Mouse (Mus musculus) megakaryocyte, embryonic 14.5 days (primary cell): ENCODE results near the gene Ear6. TPM values are rescaled to one million over a fixed set of nuclear protein-coding genes. Genes with fewer than 3 reads are reported as not detected.

Source experiments
- H3K27me3 ChIP-seq: replicated peaks from 2 replicates; pipeline ENCODE3; 2012; ENCODE audit warnings: inconsistent platforms
- H3K36me3 ChIP-seq: replicated peaks from 2 replicates; pipeline ENCODE3; 2012; ENCODE audit warnings: low read length, inconsistent platforms, mixed read lengths
- H3K4me1 ChIP-seq: 2 replicates; pipeline ENCODE4 v1.6.1; 2012; ENCODE audit warnings: inconsistent platforms
- H3K4me3 ChIP-seq: replicated peaks from 2 replicates; pipeline ENCODE3; 2012; ENCODE audit warnings: moderate library complexity, mild to moderate bottlenecking, inconsistent platforms
- H3K9me3 ChIP-seq: 2 replicates; pipeline ENCODE4 v1.6.1; 2012; ENCODE audit warnings: inconsistent platforms
- FLI1 ChIP-seq: IDR thresholded peaks from 2 replicates; pipeline ENCODE4 v1.6.1; 2012; ENCODE audit warnings: low read length, inconsistent platforms, mixed read lengths
- GATA1 ChIP-seq: IDR thresholded peaks from 3 replicates; pipeline ENCODE4 v1.6.1; 2012; ENCODE audit warnings: mixed read lengths, low read length, inconsistent platforms, borderline replicate concordance
- polyA plus RNA-seq: library from polyadenylated mRNA; stranded (reverse); fragments of >175 nt; gene quantifications from 2 replicates; pipeline ENCODE4 v1.2.3, GENCODE M21; 2012; ENCODE audit warnings: low replicate concordance; ENCODE audit not compliant: insufficient read depth

Ear6 gene
- polyA plus RNA-seq, 1 experiment, result not detected

DNA sequence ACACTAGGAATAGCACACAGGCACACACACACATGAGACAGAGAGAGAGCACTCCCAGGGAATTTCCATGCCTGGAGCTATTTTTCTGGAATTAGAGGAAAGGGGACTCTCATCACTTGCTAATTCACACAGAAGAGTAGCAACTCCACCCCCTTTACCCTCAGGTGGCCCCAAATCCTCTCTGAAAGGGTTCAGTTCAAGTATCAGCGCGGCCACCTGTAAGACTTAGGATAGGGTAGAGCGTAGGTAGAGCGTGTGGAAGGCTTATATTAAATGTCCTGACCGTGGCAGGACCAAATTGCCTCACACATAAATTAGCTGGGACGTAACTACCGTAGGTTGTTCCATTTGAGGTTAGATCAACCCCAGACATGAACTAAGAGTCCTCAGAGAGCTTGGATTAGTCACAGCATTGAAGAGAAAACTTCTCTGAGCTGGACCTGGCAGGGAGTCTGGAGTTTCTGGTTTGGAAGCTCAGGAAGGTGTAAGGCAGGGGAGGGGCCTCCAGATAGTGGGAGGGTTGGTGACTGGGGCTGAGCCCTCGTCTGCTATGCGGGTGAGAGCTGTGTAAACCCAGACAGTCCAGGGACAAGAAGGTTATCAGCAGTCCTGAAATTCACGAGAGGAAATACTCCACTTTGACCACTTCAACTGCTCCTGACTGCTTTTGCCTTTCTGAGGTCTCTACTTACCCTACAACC is 39.7 kb downstream of the Ear6 start:
- Histone ChIP-seq H3K4me3 (no peak overlapping the region), H3K9me3 (no peaks in the 10 kb centered on the region), H3K27me3 (no peaks in the 10 kb centered on the region), H3K36me3 (peaks cover 40% of the 10 kb centered on the region), H3K4me1 (peaks cover 18% of the 10 kb centered on the region)
- TF ChIP-seq FLI1 (no peak), GATA1 (no peak)

DNA sequence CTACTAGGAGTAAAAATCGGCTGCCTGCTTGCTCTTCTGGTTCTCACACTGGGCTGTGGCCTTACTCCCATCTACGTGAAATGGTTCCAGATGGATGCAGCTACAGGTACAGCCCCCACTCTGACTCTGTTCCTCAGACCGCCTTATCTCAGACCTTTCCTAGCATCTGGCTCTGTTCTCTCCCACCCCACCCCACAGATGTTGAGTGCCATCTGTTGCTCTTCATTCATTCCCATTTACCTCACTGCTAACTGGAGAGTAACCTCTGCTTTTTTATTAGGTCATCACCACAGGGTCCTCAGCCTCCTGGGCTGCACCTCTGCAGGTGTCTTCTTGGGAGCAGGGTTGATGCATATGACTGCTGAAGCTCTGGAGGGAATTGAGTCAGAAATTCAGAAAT is 40.3 kb downstream of the Ear6 start:
- Histone ChIP-seq H3K27me3 (no peaks in the 10 kb centered on the region), H3K4me3 (no peak overlapping the region), H3K36me3 (peaks cover 34% of the 10 kb centered on the region), H3K9me3 (no peaks in the 10 kb centered on the region), H3K4me1 (peaks cover 18% of the 10 kb centered on the region)
- no peak for TF ChIP-seq FLI1
- TF ChIP-seq GATA1, result no peak

DNA sequence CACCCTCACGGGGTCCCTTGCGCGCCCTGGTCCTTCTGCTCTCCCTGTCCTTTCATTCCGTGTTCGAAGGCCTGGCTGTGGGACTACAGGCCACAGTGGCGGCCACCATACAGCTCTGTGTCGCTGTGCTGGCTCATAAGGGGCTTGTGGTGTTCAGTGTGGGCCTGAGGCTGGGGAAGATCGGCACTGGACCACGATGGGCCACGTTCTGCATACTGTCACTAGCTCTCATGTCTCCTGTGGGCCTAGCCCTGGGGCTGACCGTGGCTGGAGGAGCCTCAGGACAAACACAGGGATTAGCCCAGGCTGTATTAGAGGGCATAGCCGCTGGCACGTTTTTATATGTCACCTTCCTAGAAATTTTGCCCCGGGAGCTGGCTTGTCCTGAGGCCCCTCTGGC is 41.6 kb downstream of the Ear6 start:
- H3K4me1 ChIP-seq, result peaks cover 18% of the 10 kb centered on the region
- H3K27me3 ChIP-seq, result no peaks in the 10 kb centered on the region
- no peaks in the 10 kb centered on the region for H3K9me3 ChIP-seq
- no peak overlapping the region for H3K4me3 ChIP-seq
- H3K36me3 ChIP-seq, result peaks cover 21% of the 10 kb centered on the region
- TF ChIP-seq GATA1 (no peak), FLI1 (no peak)

DNA sequence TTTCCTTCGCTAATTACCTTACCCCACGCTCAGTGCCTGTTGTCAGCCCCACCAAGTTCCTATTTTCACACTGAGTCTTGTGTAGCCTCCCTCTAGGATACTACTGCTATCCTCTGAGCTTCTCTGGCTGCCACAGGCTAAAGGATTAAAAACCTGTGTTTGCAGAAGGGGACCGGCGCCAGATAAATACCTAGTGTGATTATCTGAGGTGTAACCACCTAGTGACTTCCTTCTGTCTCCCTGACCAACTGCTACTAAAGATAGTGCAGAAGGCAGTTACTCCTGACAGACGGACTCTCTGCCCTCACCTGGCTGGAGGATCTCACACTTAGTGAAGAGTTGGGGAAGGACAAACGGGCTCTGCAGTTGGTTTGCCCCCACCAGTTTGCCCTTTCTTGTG is 42.5 kb downstream of the Ear6 start:
- TF ChIP-seq FLI1, result no peak
- no peak for TF ChIP-seq GATA1
- H3K9me3 ChIP-seq, result no peaks in the 10 kb centered on the region
- H3K27me3 ChIP-seq, result no peaks in the 10 kb centered on the region
- H3K4me3 ChIP-seq, result no peak overlapping the region
- peaks cover 18% of the 10 kb centered on the region for H3K4me1 ChIP-seq
- H3K36me3 ChIP-seq, result peaks cover 13% of the 10 kb centered on the region

DNA sequence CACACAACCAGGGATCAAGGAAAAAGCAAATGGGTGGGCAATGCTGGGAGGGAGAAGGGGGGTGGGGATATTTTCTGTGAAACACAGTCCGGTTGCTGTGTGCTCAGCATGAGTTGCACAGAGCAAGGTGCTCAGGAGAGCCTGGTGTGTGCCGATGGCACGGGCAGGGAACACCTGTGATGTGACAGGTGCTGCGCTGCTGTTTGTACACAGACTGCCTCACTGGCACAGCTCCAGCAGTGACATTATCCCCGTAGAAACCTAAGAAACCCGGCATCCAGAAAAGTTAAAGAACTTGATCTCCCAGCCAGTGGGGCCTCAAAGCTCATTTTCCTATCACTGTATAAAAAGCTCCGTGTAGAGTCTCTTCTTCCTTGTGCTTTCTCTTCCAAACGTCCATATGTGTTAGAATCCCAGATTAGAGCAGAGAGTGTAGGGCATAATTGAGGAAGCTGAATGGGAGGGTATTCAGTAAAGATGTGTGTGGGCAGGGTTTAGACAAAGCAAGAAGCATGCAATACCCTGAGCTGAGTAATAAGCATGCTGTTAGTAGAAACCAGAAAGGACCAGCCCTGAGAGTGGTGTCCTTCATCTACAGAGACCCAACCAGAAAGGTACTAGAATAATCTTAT is 43.2 kb downstream of the Ear6 start:
- Histone ChIP-seq H3K4me1 (peaks cover 18% of the 10 kb centered on the region), H3K9me3 (no peaks in the 10 kb centered on the region), H3K27me3 (peaks cover 1% of the 10 kb centered on the region), H3K36me3 (peaks cover 7% of the 10 kb centered on the region), H3K4me3 (no peak overlapping the region)
- no peak for TF ChIP-seq GATA1
- TF ChIP-seq FLI1, result no peak

DNA sequence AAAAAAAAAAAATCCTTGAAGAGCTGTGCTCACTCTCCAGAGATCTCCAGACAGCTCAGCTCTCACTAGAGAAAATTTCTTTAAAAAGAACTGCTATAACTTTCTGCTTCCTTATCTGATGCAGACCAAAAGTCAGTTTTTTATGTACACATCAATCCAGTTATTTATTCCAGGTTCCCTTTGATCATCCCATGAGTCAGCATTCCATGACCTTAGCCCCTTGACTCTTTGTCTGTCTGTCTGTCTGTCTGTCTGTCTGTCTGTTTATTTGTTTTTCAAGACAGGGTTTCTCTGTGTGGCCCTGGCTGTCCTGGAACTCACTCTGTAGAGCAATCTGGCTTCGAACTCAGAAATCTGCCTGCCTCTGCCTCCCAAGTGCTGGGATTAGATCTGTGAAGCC is 45.9 kb downstream of the Ear6 start:
- H3K27me3 ChIP-seq, result peaks cover 4% of the 10 kb centered on the region
- no peaks in the 10 kb centered on the region for H3K36me3 ChIP-seq
- no peaks in the 10 kb centered on the region for H3K9me3 ChIP-seq
- peaks cover 12% of the 10 kb centered on the region for H3K4me1 ChIP-seq
- TF ChIP-seq GATA1 (no peak), FLI1 (no peak)
- no peak overlapping the region for H3K4me3 ChIP-seq

DNA sequence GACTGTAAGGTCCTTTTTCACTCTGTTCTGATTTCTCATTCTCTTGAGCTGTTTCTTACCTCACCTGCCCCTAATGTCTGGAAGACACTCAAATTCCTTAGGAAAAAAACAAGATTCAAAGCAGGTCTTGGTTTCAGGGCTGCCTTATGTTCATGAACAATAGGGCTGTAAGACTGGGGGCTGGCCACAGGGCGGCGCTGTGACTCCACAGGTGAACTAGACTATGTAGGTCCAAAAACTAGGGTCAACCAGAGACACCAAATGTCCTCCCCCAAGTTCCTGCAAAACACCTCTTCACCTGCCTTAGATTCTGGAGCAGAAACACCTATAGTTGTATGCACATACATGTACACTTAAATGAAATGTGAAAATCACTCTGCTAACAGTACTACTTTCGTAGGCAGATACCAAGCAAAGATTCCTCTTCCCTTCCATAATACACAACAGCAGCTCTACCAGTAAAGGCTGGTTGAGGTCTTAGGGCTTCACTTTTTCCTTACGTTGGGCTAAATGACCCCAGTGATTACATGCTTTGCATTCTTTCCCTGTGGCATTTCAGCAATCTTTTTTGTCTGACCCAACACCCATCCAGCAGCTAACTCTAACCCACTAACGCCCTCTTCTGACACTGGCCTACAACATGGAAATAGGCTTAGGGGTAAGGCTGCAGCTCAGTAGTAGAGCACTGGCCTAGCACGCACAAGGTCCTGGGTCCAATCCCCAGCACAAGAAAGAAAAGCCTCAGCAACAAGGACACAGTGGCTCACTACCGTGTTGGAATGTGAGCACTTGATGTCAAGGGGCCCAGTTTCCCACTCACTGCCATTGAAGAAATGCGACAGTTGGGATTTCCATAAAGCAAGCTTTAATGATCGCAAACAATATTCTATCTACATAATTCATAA is 49.6 kb downstream of the Ear6 start:
- H3K9me3 ChIP-seq, result no peaks in the 10 kb centered on the region

DNA sequence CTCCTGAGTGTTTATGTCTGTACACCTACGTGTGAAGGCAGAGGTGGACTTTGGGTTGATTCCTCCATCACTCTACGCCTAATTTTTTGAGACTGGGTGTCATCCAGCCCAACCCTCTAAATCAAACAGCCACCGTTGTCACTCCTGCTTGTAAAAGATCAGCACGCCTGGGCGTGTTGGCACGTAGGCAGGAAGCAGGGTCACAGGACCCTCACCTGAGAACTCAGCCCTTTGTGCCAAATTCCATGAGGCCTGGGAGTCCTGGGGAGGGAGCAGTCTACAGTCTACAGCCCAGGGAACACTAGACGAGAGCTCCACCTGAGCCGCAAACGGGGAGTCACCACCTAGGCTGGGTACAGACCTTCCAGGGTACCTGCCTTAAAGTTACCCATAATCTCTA is 50.3 kb downstream of the Ear6 start:
- TF ChIP-seq FLI1 (no peak), GATA1 (no peak)
- Histone ChIP-seq H3K9me3 (no peaks in the 10 kb centered on the region), H3K27me3 (peaks cover 35% of the 10 kb centered on the region), H3K4me3 (no peak overlapping the region), H3K36me3 (no peaks in the 10 kb centered on the region), H3K4me1 (peaks cover 25% of the 10 kb centered on the region)

More for the DNA sequence above, 49.6 kb downstream of the Ear6 start:
- Histone ChIP-seq H3K4me1 (peaks cover 25% of the 10 kb centered on the region), H3K36me3 (no peaks in the 10 kb centered on the region), H3K4me3 (no peak overlapping the region), H3K27me3 (peaks cover 29% of the 10 kb centered on the region)
- TF ChIP-seq GATA1, result no peak
- TF ChIP-seq FLI1, result no peak

Other genes with a start within 250 kb of the Ear6 start
- not detected in 2 replicates for gene Gm17078, start 242.4 kb upstream of the Ear6 start, polyA plus RNA-seq
- gene Gm4181, start 218.0 kb upstream of the Ear6 start, polyA plus RNA-seq, result not detected in 2 replicates
- gene Gm17079, start 158.2 kb upstream of the Ear6 start, polyA plus RNA-seq, result not detected in 2 replicates
- not detected in 2 replicates for gene Gm5800, start 136.5 kb upstream of the Ear6 start, polyA plus RNA-seq
- gene Ang4, start 80.1 kb upstream of the Ear6 start, polyA plus RNA-seq, result not detected in 2 replicates
- gene AY358078, start 53.7 kb upstream of the Ear6 start, polyA plus RNA-seq, result not detected in 2 replicates
- gene Mettl17, start 31.1 kb downstream of the Ear6 start, polyA plus RNA-seq, result 4.8 and 6.2 TPM in 2 replicates
- gene Slc39a2, start 39.2 kb downstream of the Ear6 start, polyA plus RNA-seq, result 0.89 TPM in 1 of 2 replicates, not detected in the other
- gene Ndrg2, start 60.5 kb downstream of the Ear6 start, polyA plus RNA-seq, result 0.44 TPM in 1 of 2 replicates, not detected in the other
- gene Tppp2, start 64.7 kb downstream of the Ear6 start, polyA plus RNA-seq, result not detected in 2 replicates
- gene Rnase13, start 69.1 kb downstream of the Ear6 start, polyA plus RNA-seq, result not detected in 2 replicates
- 12.9 and 14.5 TPM in 2 replicates for gene Arhgef40, start 131.0 kb downstream of the Ear6 start, polyA plus RNA-seq
- gene Tmem253, start 162.0 kb downstream of the Ear6 start, polyA plus RNA-seq, result not detected in 2 replicates
- 50.3 and 65.2 TPM in 2 replicates for gene Zfp219, start 167.0 kb downstream of the Ear6 start, polyA plus RNA-seq
- gene Olfr221, start 188.8 kb downstream of the Ear6 start, polyA plus RNA-seq, result not detected in 2 replicates